Mouse (Mus musculus) G1E (cell line): ENCODE data around the gene Snx30.

Source experiments
- CTCF ChIP-seq: IDR thresholded peaks from 2 replicates; pipeline ENCODE4 v1.5.1; 2012; ENCODE audit warnings: low read depth, low read length, inconsistent platforms, mixed read lengths
- GATA1 ChIP-seq: IDR thresholded peaks from 2 replicates; pipeline ENCODE4 v1.6.1; 2012; ENCODE audit warnings: borderline replicate concordance, low read length, inconsistent platforms, mixed read lengths
- GATA2 ChIP-seq: IDR thresholded peaks from 2 replicates; pipeline ENCODE4 v1.6.1; 2012; ENCODE audit warnings: low read depth, low read length, inconsistent platforms, borderline replicate concordance
- TAL1 ChIP-seq: conservative IDR thresholded peaks from 2 replicates; pipeline ENCODE4 v1.6.1; 2012; ENCODE audit warnings: low read depth, low read length, inconsistent platforms, mixed read lengths

GRCm38 (mm10) chr4:59894977-59895575 is 89.4 kb downstream of the Snx30 start:
- no peak for TF ChIP-seq CTCF
- no peak for TF ChIP-seq GATA1
- no peak for TF ChIP-seq GATA2
- no peak for TF ChIP-seq TAL1
